In genomic region chr1:30867786-30868185, GRCm38 (mm10) we compare ENCODE assay signal across 32 mouse cellular contexts.
"Had no signal": no experiment of that assay in that cellular context is flagged by ENCODE, and none has a peak within 500 bp of the region (broad histone marks: within the 10 kb centered on the region; RNA-seq: fewer than 3 reads in every experiment).

No protein-coding gene starts in this region.

- H3K4me2 ChIP-seq: heart, embryonic 13.5 days; heart, embryonic 15.5 days; hindbrain, embryonic 12.5 days; hindbrain, embryonic 13.5 days; hindbrain, embryonic 14.5 days; hindbrain, embryonic 15.5 days; intestine, embryonic 15.5 days; kidney, embryonic 15.5 days had no signal

- H3K4me3 ChIP-seq: heart, embryonic 13.5 days; heart, embryonic 15.5 days; hindbrain, embryonic 10.5 days; hindbrain, embryonic 12.5 days; hindbrain, embryonic 13.5 days; hindbrain, embryonic 15.5 days; intestine, embryonic 15.5 days; kidney, embryonic 15.5 days; layer of hippocampus, adult 2 months; left cerebral cortex, adult 2 months had no signal

- DNase-seq: heart, postnatal 14 days; heart, postnatal 36 days; heart, postnatal 4 days; kidney, adult 11 months; kidney, adult 18-20 months; kidney, adult 2 months; kidney, adult 8-10 months; kidney, adult 9 months; kidney, postnatal 10 days; kidney, postnatal 14 days; kidney, postnatal 25 days; kidney, postnatal 36 days; kidney, postnatal 4 days; layer of hippocampus, adult 9-11 months; layer of hippocampus, postnatal 36 days had no signal

- H3K36me3 ChIP-seq: heart, embryonic 13.5 days; heart, embryonic 15.5 days; hindbrain, embryonic 12.5 days; hindbrain, embryonic 13.5 days; hindbrain, embryonic 15.5 days; intestine, embryonic 15.5 days; kidney, embryonic 15.5 days had no signal

- H3K9ac ChIP-seq: heart, embryonic 13.5 days; heart, embryonic 15.5 days; hindbrain, embryonic 12.5 days; hindbrain, embryonic 13.5 days; hindbrain, embryonic 14.5 days; hindbrain, embryonic 15.5 days; intestine, embryonic 15.5 days; kidney, embryonic 15.5 days had no signal

- H3K9me3 ChIP-seq: heart, embryonic 13.5 days; heart, embryonic 15.5 days; hindbrain, embryonic 10.5 days; hindbrain, embryonic 12.5 days; hindbrain, embryonic 13.5 days; hindbrain, embryonic 15.5 days; intestine, embryonic 15.5 days; kidney, embryonic 15.5 days had no signal

- H3K27ac ChIP-seq: heart, embryonic 13.5 days; heart, embryonic 15.5 days; hindbrain, embryonic 10.5 days; hindbrain, embryonic 12.5 days; hindbrain, embryonic 13.5 days; hindbrain, embryonic 14.5 days; hindbrain, embryonic 15.5 days; hindbrain, postnatal 0 days; intestine, embryonic 15.5 days; kidney, embryonic 15.5 days; kidney, postnatal 0 days; layer of hippocampus, adult 2 months; left cerebral cortex, adult 2 months had no signal

- H3K27me3 ChIP-seq: heart, embryonic 13.5 days; heart, embryonic 15.5 days; hindbrain, embryonic 12.5 days; hindbrain, embryonic 13.5 days; hindbrain, embryonic 15.5 days; intestine, embryonic 15.5 days; kidney, embryonic 15.5 days had no signal

- ATAC-seq: hindbrain, embryonic 16.5 days; hindbrain, postnatal 0 days; inflammation-experienced regulatory T-cells, adult 6 months; intestine, embryonic 15.5 days; intestine, embryonic 16.5 days; intestine, postnatal 0 days had no signal
